Comparison of ENCODE assay signal across 10 mouse cellular contexts in genomic region chr14:31519165-31519564, GRCm38 (mm10). TPM values are rescaled to one million over a fixed set of nuclear protein-coding genes. Genes with fewer than 3 reads are reported as not detected.
A peak's percentile ranks its signal among the peaks of the same experiment; 100 is the strongest.
DNase-seq lines count a peak whose midpoint lies in the region; TF ChIP-seq lines count a peak whose summit lies in the region.
"Had no signal": no experiment of that assay in that cellular context is flagged by ENCODE, and none has a peak within 500 bp of the region (broad histone marks: within the 10 kb centered on the region; RNA-seq: fewer than 3 reads in every experiment).

No protein-coding gene starts in this region.

- no peak for TF ChIP-seq POLR2A in brain, embryonic 14.5 days (IDR thresholded peaks at IDR 0.05; ENCODE audit: borderline replicate concordance, extremely low read depth, insufficient read depth, insufficient read length, poor library complexity, severe bottlenecking)

- H3K4me3 ChIP-seq in gastrocnemius, adult 2 months: no peak overlapping the region
- H3K4me3 ChIP-seq: megakaryocyte, embryonic 14.5 days had no signal

- TF ChIP-seq CTCF in gastrocnemius, adult 2 months (IDR thresholded peaks at IDR 0.05): peak; percentile 64
- TF ChIP-seq CTCF in brain, embryonic 14.5 days (IDR thresholded peaks at IDR 0.05; ENCODE audit: borderline replicate concordance, extremely low read depth, insufficient read depth, insufficient read length): peak; percentile 25; the same call in 1 of the 2 replicates

- H3K27ac ChIP-seq in gastrocnemius, adult 2 months: no peak overlapping the region

- intact Hi-C loops in gastrocnemius, adult 2 months (cut with DNase I): loop anchor here (1.0 kb wide), 1 partner anchor 86 kb away; no protein-coding TSS in a partner anchor
- intact Hi-C loops in gastrocnemius, postnatal 14 days (cut with DNase I; ENCODE audit: low total_unique reads): no loop called here

- DNase-seq in gastrocnemius, adult 2 months: no peak
- DNase-seq in gastrocnemius, postnatal 14 days: no peak
- DNase-seq in 3T3-L1 (ENCODE audit: low read depth, low spot score): peak; percentile 52
- peak; percentile 3 for DNase-seq in brain, embryonic 14.5 days (ENCODE audit: low read depth)
- DNase-seq in kidney, postnatal 25 days: peak; percentile 61 to 76
- DNase-seq in c-Kit-positive CD71-positive TER-119-positive erythroid progenitor cells, embryonic 14.5 days (ENCODE audit: low spot score): no peak
- DNase-seq in cerebellum, adult 9-11 months: no peak
- no peak for DNase-seq in testis, postnatal 10 days (ENCODE audit: low spot score)
- DNase-seq: cerebellum, postnatal 25 days had no signal

RNA-seq across cellular contexts. Expression of gene Mettl6, which starts 24.3 kb away (rescaled TPM):
- total RNA-seq in gastrocnemius, adult 2 months (2021): 1 to 10 TPM; 9.5 to 9.8 TPM
- total RNA-seq in gastrocnemius, postnatal 14 days (2021): 10 to 100 TPM in 1 of 2 experiments, 1 to 10 TPM in 1; 9.5 to 10.6 TPM
- 21.3 and 24.5 TPM in 2 replicates for polyA plus RNA-seq in brain, embryonic 14.5 days (2012; rRNA removed)

RNA-seq across cellular contexts. Expression of gene Eaf1, which starts 25.0 kb away (rescaled TPM):
- 10 to 100 TPM in 1 of 2 experiments, 1 to 10 TPM in 1; 7.1 to 11.5 TPM for total RNA-seq in gastrocnemius, adult 2 months (2021)
- total RNA-seq in gastrocnemius, postnatal 14 days (2021): 10 to 100 TPM; 11.1 to 14.8 TPM
- 19.1 and 19.5 TPM in 2 replicates for polyA plus RNA-seq in brain, embryonic 14.5 days (2012; rRNA removed)

Comparison
In these comparisons a context has a peak if more than half of its experiments do, and no peak if none do; other contexts are left out.
1. DNase-seq: peak in 3T3-L1 (single experiment), brain, embryonic 14.5 days (single experiment) and kidney, postnatal 25 days (2 of 2); none in gastrocnemius, adult 2 months (single experiment), gastrocnemius, postnatal 14 days (single experiment), c-Kit-positive CD71-positive TER-119-positive erythroid progenitor cells, embryonic 14.5 days (single experiment), cerebellum, adult 9-11 months (single experiment) and testis, postnatal 10 days (single experiment).